8 mouse cellular contexts compared by ENCODE assay signal in the genomic region with DNA sequence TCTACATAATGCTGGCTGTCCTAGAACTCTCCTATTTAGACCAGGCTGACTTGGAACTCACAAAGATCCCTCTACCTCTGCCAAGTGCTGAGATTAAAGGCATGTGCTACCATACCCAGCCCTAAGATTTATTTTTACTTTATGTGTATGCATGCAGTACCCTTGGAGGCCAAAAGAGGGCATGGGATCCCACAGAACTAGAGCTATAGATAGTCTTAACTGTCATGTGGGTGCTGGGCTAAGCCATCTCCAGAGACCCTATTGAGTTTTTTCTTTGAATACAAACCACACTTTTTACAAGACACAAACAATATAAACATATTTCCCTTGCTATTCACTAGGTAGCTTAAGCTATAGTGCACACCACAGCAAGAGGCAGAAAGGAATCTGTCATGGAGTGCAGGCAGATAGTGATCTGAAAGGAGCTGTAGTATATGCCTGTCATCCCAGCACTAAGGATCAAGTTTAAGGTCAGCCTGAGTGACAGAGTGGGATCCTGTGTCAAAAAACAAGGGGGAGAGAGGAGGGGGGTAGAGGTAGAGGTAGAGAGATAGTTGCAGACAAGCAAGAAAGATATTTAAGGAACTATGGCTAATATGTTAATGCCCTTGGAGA. TPM values are rescaled to one million over a fixed set of nuclear protein-coding genes. Genes with fewer than 3 reads are reported as not detected.
DNase-seq lines count a peak whose midpoint lies in the region; ATAC-seq and TF ChIP-seq lines count a peak whose summit lies in the region.

No protein-coding gene starts in this region.

- TF ChIP-seq CTCF in gastrocnemius, adult 2 months (IDR thresholded peaks at IDR 0.05), result peak; percentile 91

- no peak overlapping the region for H3K4me2 ChIP-seq in forebrain, embryonic 13.5 days
- no peak overlapping the region for H3K4me2 ChIP-seq in intestine, embryonic 14.5 days (ENCODE audit: low read length)

- no peak overlapping the region for H3K27ac ChIP-seq in forebrain, embryonic 13.5 days
- H3K27ac ChIP-seq in forebrain, embryonic 10.5 days, result no peak overlapping the region
- peak overlapping the region; percentile 88 for H3K27ac ChIP-seq in gastrocnemius, adult 2 months
- no peak overlapping the region for H3K27ac ChIP-seq in intestine, embryonic 14.5 days (ENCODE audit: low read depth)

- no peaks in the 10 kb centered on the region for H3K27me3 ChIP-seq in forebrain, embryonic 13.5 days
- no peaks in the 10 kb centered on the region for H3K27me3 ChIP-seq in forebrain, embryonic 10.5 days (ENCODE audit: poor library complexity, severe bottlenecking)
- H3K27me3 ChIP-seq in intestine, embryonic 14.5 days (replicated peaks; ENCODE audit: control insufficient read depth, insufficient read depth, low read length), result no peaks in the 10 kb centered on the region

- H3K9ac ChIP-seq in forebrain, embryonic 13.5 days, result no peak overlapping the region; the same call in 1 of the 2 replicates
- no peak overlapping the region for H3K9ac ChIP-seq in intestine, embryonic 14.5 days (ENCODE audit: low read length)

- intact Hi-C loops in gastrocnemius, adult 2 months (cut with DNase I), result loop anchor here (1.0 kb wide), 1 partner anchor 106 kb away; no protein-coding TSS in a partner anchor
- intact Hi-C loops in left cerebral cortex, postnatal 10 days (cut with DNase I), result no loop called here

- H3K9me3 ChIP-seq in forebrain, embryonic 13.5 days (replicated peaks), result no peaks in the 10 kb centered on the region
- no peaks in the 10 kb centered on the region for H3K9me3 ChIP-seq in forebrain, embryonic 10.5 days
- no peaks in the 10 kb centered on the region for H3K9me3 ChIP-seq in intestine, embryonic 14.5 days (ENCODE audit: control insufficient read depth, low read length)

- H3K4me1 ChIP-seq in forebrain, embryonic 13.5 days, result no peaks in the 10 kb centered on the region
- H3K4me1 ChIP-seq in forebrain, embryonic 10.5 days, result 0 out of 2 replicates have a peak, but pooled peaks cover 3% of the 10 kb centered on the region
- no peaks in the 10 kb centered on the region for H3K4me1 ChIP-seq in intestine, embryonic 14.5 days (replicated peaks; ENCODE audit: control insufficient read depth, insufficient read depth, low read length)

- H3K36me3 ChIP-seq in forebrain, embryonic 13.5 days (ENCODE audit: poor library complexity, severe bottlenecking), result no peaks in the 10 kb centered on the region
- no peaks in the 10 kb centered on the region for H3K36me3 ChIP-seq in forebrain, embryonic 10.5 days (replicated peaks)
- H3K36me3 ChIP-seq in intestine, embryonic 14.5 days (ENCODE audit: control insufficient read depth, insufficient read depth, low read length), result no peaks in the 10 kb centered on the region

- no peak for DNase-seq in forebrain, embryonic 10.5 days (ENCODE audit: extremely low spot score, low spot score)
- peak; percentile 86 for DNase-seq in cerebellum, adult 9-10 months
- peak; percentile 70 for DNase-seq in gastrocnemius, adult 2 months
- no peak for DNase-seq in intestine, embryonic 14.5 days (ENCODE audit: low spot score)
- DNase-seq in left cerebral cortex, postnatal 10 days (ENCODE audit: extremely low spot score in 1 of 2, low spot score in 2 of 2), result peak; percentile 65 to 77
- DNase-seq in lung, postnatal 4 days, result peak; percentile 26 to 78
- peak; percentile 73 for DNase-seq in skeletal muscle tissue, adult 2 months (ENCODE audit: low read depth, low spot score)

- ATAC-seq in forebrain, embryonic 13.5 days, result peak; percentile 67
- ATAC-seq in intestine, embryonic 14.5 days (replicated peaks; ENCODE audit: low FRiP score, low TSS enrichment, low read depth), result peak; percentile 50; the same call in 1 of the 2 replicates

- no peak overlapping the region for H3K4me3 ChIP-seq in forebrain, embryonic 13.5 days
- no peak overlapping the region for H3K4me3 ChIP-seq in forebrain, embryonic 10.5 days
- no peak overlapping the region for H3K4me3 ChIP-seq in gastrocnemius, adult 2 months
- H3K4me3 ChIP-seq in intestine, embryonic 14.5 days (ENCODE audit: low read depth, low read length), result no peak overlapping the region

RNA-seq across cellular contexts. Expression of gene Sbno1, which starts 6.7 kb away (rescaled TPM):
- 120 TPM in 2 replicates for polyA plus RNA-seq in forebrain, embryonic 13.5 days (2015; fragmentation: Nextera tagmentation; extraction: Ambion mirVana)
- polyA plus RNA-seq in forebrain, embryonic 10.5 days (2016; fragmentation: Nextera tagmentation; extraction: Ambion mirVana), result 85.7 and 88.3 TPM in 2 replicates
- 10 to 100 TPM; 43.2 to 49.2 TPM for total RNA-seq in gastrocnemius, adult 2 months (2021)
- 92.7 and 93.5 TPM in 2 replicates for polyA plus RNA-seq in intestine, embryonic 14.5 days (2014; fragmentation: Nextera tagmentation; extraction: Ambion mirVana)
- 100 to 1,000 TPM; 128 to 143 TPM for total RNA-seq in left cerebral cortex, postnatal 10 days (2021)

RNA-seq across cellular contexts. Expression of gene Kmt5a, which starts 7.2 kb away (rescaled TPM):
- polyA plus RNA-seq in forebrain, embryonic 13.5 days (2015; fragmentation: Nextera tagmentation; extraction: Ambion mirVana), result 30.0 and 30.6 TPM in 2 replicates
- polyA plus RNA-seq in forebrain, embryonic 10.5 days (2016; fragmentation: Nextera tagmentation; extraction: Ambion mirVana), result 41.0 and 41.6 TPM in 2 replicates
- total RNA-seq in gastrocnemius, adult 2 months (2021), result 100 to 1,000 TPM; 178 to 229 TPM
- 52.3 and 57.7 TPM in 2 replicates for polyA plus RNA-seq in intestine, embryonic 14.5 days (2014; fragmentation: Nextera tagmentation; extraction: Ambion mirVana)
- total RNA-seq in left cerebral cortex, postnatal 10 days (2021), result 10 to 100 TPM; 36.2 to 42.3 TPM

RNA-seq across cellular contexts. Expression of gene Rilpl2, which starts 45.7 kb away (rescaled TPM):
- polyA plus RNA-seq in forebrain, embryonic 13.5 days (2015; fragmentation: Nextera tagmentation; extraction: Ambion mirVana), result 19.3 and 22.3 TPM in 2 replicates
- polyA plus RNA-seq in forebrain, embryonic 10.5 days (2016; fragmentation: Nextera tagmentation; extraction: Ambion mirVana), result 22.7 and 24.2 TPM in 2 replicates
- 1 to 10 TPM; 4.6 to 4.7 TPM for total RNA-seq in gastrocnemius, adult 2 months (2021)
- polyA plus RNA-seq in intestine, embryonic 14.5 days (2014; fragmentation: Nextera tagmentation; extraction: Ambion mirVana), result 37.2 and 38.8 TPM in 2 replicates
- 10 to 100 TPM; 21.4 to 23.2 TPM for total RNA-seq in left cerebral cortex, postnatal 10 days (2021)

RNA-seq across cellular contexts. Expression of gene Snrnp35, which starts 50.4 kb away (rescaled TPM):
- 27.2 and 27.8 TPM in 2 replicates for polyA plus RNA-seq in forebrain, embryonic 13.5 days (2015; fragmentation: Nextera tagmentation; extraction: Ambion mirVana)
- 35.8 and 37.2 TPM in 2 replicates for polyA plus RNA-seq in forebrain, embryonic 10.5 days (2016; fragmentation: Nextera tagmentation; extraction: Ambion mirVana)
- 10 to 100 TPM; 27.7 to 33.1 TPM for total RNA-seq in gastrocnemius, adult 2 months (2021)
- polyA plus RNA-seq in intestine, embryonic 14.5 days (2014; fragmentation: Nextera tagmentation; extraction: Ambion mirVana), result 10.7 and 11.2 TPM in 2 replicates
- 10 to 100 TPM; 21.1 TPM for total RNA-seq in left cerebral cortex, postnatal 10 days (2021)

Comparison
In these comparisons a context has a peak if more than half of its experiments do, and no peak if none do; other contexts are left out.
1. DNase-seq: peak in cerebellum, adult 9-10 months (single experiment), gastrocnemius, adult 2 months (single experiment), left cerebral cortex, postnatal 10 days (2 of 2), lung, postnatal 4 days (2 of 2) and skeletal muscle tissue, adult 2 months (single experiment); none in forebrain, embryonic 10.5 days (single experiment) and intestine, embryonic 14.5 days (single experiment).